Mouse (Mus musculus): ENCODE data around the gene Avil. TPM values are rescaled to one million over a fixed set of nuclear protein-coding genes. Genes with fewer than 3 reads are reported as not detected.

Avil gene
- total and polyA plus RNA-seq, 3 experiments = 2.7 to 20.0 (median 8.2) TPM

DNA sequence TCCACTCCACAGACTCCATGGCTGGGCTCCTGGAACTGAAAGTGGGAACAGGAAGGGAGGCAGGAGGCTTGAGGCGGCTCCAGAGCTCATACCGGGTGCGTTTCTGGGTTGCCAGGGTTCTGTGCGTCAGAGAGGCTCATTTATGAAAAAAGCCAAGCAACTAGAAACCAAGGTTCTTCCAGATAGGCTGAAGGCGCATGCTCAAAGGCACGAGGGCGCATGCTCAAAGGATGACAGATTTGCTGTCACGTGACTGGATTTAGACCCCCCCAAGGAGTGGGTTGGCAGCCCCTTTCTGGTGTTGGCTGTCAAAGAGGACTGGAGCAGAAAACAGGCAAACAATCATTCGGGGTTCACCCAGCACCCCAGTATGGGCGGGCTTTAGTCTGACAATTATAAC is 38.8 kb upstream of the Avil start:
- no peak for DNase-seq (ENCODE audit: extremely low read depth)
- dilution Hi-C loops (cut with MboI; ENCODE audit: extremely low pct_ligation_motif_present, extremely low pct_unique_long_range_greater_than_20kb, low sequenced_read_pairs) = no loop called here

DNA sequence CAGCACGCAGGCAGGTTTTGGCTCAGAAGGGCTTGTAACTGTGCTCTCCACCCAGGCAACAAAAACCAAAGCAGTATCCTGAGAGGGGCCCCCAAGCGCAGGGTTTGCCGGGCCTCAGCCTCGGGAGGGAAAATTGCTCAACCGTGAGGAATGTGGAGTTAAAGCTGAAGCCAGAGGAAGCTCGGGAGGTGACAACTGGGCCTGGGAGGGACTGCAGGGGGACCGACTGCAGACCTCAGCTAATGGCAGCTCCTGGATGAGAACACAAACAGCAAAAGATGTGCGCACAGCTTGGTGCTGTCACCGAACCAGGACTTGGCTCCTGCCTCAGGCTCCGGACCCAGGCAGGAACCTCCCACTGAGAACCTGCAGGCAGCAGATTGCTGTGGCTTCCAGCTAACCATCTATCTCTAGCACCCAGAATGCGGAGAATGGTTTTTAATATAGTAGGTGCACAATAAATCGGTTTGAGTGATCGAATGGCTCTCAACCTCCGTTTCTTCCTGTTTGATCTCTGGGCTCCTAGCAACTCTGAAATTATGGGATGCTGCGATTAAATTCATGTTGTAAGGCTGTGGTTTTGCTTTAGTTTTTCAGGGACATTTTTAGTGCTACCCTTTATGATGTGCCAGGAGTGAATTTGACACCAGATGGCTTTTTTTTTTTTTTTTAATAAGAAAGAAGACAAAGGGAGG is 38.1 kb upstream of the Avil start:
- Histone ChIP-seq H3K36me3 (replicated peaks in 1 of 2; ENCODE audit: control insufficient read depth in 1 of 2, insufficient read depth in 1 of 2, low read length in 1 of 2) (no peaks in the 10 kb centered on the region), H3K27me3 (replicated peaks) (peaks cover 15% of the 10 kb centered on the region), H3K9me3 (replicated peaks; ENCODE audit: low read length) (peaks cover 4% of the 10 kb centered on the region), H3K79me2 (replicated peaks; ENCODE audit: control insufficient read depth, extremely low read depth, insufficient read depth, poor library complexity, severe bottlenecking) (no peaks in the 10 kb centered on the region), H3K27ac (ENCODE audit: insufficient read depth, low read depth) (no peak overlapping the region), H3K9ac (ENCODE audit: insufficient read depth, low read depth) (no peak overlapping the region), H3K4me2 (ENCODE audit: insufficient read depth, low read depth, poor library complexity, severe bottlenecking) (no peak overlapping the region), H3K4me3 (replicated peaks in 1 of 3; ENCODE audit: low read depth in 2 of 3, low read length in 2 of 3, poor library complexity in 1 of 3) (no peak overlapping the region), H3K4me1 (ENCODE audit: control insufficient read depth in 1 of 2, insufficient read depth in 2 of 2) (peaks cover 22 to 31% of the 10 kb centered on the region in 2 experiments)
- in situ Hi-C loops (cut with MboI; ENCODE audit: low pct_ligation_motif_present, low pct_unique_long_range_greater_than_20kb, low sequenced_read_pairs) = no loop called here
- dilution Hi-C loops (cut with MboI; ENCODE audit: extremely low pct_ligation_motif_present, extremely low pct_unique_long_range_greater_than_20kb, low sequenced_read_pairs) = no loop called here
- DNase-seq (ENCODE audit: extremely low read depth) = no peak
- no peak for TF ChIP-seq POLR2A (IDR thresholded peaks at IDR 0.05; ENCODE audit: low read depth, low read length)

More for the DNA sequence above, 38.8 kb upstream of the Avil start:
- Histone ChIP-seq H3K4me2 (ENCODE audit: insufficient read depth, low read depth, poor library complexity, severe bottlenecking) (no peak overlapping the region), H3K4me3 (replicated peaks in 1 of 3; ENCODE audit: low read depth in 2 of 3, low read length in 2 of 3, poor library complexity in 1 of 3) (no peak overlapping the region), H3K9me3 (replicated peaks; ENCODE audit: low read length) (peaks cover 4% of the 10 kb centered on the region), H3K4me1 (ENCODE audit: control insufficient read depth in 1 of 2, insufficient read depth in 2 of 2) (peaks cover 18 to 29% of the 10 kb centered on the region in 2 experiments), H3K27me3 (replicated peaks) (peaks cover 18% of the 10 kb centered on the region), H3K36me3 (replicated peaks in 1 of 2; ENCODE audit: control insufficient read depth in 1 of 2, insufficient read depth in 1 of 2, low read length in 1 of 2) (no peaks in the 10 kb centered on the region), H3K9ac (ENCODE audit: insufficient read depth, low read depth) (no peak overlapping the region), H3K27ac (ENCODE audit: insufficient read depth, low read depth) (no peak overlapping the region), H3K79me2 (replicated peaks; ENCODE audit: control insufficient read depth, extremely low read depth, insufficient read depth, poor library complexity, severe bottlenecking) (no peaks in the 10 kb centered on the region)
- TF ChIP-seq CHD2 (IDR thresholded peaks at IDR 0.05; ENCODE audit: low read length) (no peak), ZMIZ1 (IDR thresholded peaks at IDR 0.05; ENCODE audit: low read depth, low read length) (no peak), EP300 (IDR thresholded peaks at IDR 0.05; ENCODE audit: low read length) (no peak), IRF4 (IDR thresholded peaks at IDR 0.05; ENCODE audit: low read depth, low read length) (no peak), ZC3H11A (IDR thresholded peaks at IDR 0.05; ENCODE audit: low read depth, low read length) (no peak), JUN (IDR thresholded peaks at IDR 0.05; ENCODE audit: insufficient read depth, low read depth, low read length) (no peak), ETS1 (conservative IDR thresholded peaks at IDR 0.05; ENCODE audit: low read depth, low read length) (no peak), SIN3A (IDR thresholded peaks at IDR 0.05; ENCODE audit: low read length) (no peak), GABPA (IDR thresholded peaks at IDR 0.05; ENCODE audit: insufficient replicate concordance, low read depth, low read length) (no peak), ELF1 (IDR thresholded peaks at IDR 0.05; ENCODE audit: low read depth, low read length) (no peak)
- in situ Hi-C loops (cut with MboI; ENCODE audit: low pct_ligation_motif_present, low pct_unique_long_range_greater_than_20kb, low sequenced_read_pairs) = no loop called here

DNA sequence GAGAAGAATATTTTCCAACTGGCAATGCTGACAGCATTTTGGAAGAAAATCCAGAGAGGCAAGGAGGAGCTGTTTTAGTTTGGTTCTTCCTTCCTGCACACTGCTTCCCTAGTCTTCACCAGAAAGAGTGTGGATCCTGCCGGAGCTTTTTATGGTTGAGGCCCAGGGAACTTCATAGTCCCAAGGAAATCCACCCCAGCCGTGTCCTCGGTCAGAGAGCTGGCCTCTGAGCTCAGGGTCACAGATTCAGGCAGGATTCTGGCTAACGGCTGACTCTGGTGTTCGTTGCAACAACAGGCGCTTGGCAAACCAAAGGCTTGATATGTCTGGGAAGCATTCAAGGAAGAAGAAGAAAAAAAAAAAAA is 37.6 kb upstream of the Avil start:
- Histone ChIP-seq H3K9ac (ENCODE audit: insufficient read depth, low read depth) (no peak overlapping the region), H3K36me3 (replicated peaks in 1 of 2; ENCODE audit: control insufficient read depth in 1 of 2, insufficient read depth in 1 of 2, low read length in 1 of 2) (no peaks in the 10 kb centered on the region), H3K27me3 (replicated peaks) (peaks cover 15% of the 10 kb centered on the region), H3K79me2 (replicated peaks; ENCODE audit: control insufficient read depth, extremely low read depth, insufficient read depth, poor library complexity, severe bottlenecking) (no peaks in the 10 kb centered on the region), H3K4me2 (ENCODE audit: insufficient read depth, low read depth, poor library complexity, severe bottlenecking) (no peak overlapping the region), H3K4me3 (replicated peaks in 1 of 3; ENCODE audit: low read depth in 2 of 3, low read length in 2 of 3, poor library complexity in 1 of 3) (no peak overlapping the region), H3K27ac (ENCODE audit: insufficient read depth, low read depth) (no peak overlapping the region), H3K9me3 (replicated peaks; ENCODE audit: low read length) (peaks cover 4% of the 10 kb centered on the region), H3K4me1 (ENCODE audit: control insufficient read depth in 1 of 2, insufficient read depth in 2 of 2) (peaks cover 22 to 34% of the 10 kb centered on the region in 2 experiments)
- TF ChIP-seq MXI1 (IDR thresholded peaks at IDR 0.05; ENCODE audit: low read depth, low read length) (no peak), ETS1 (conservative IDR thresholded peaks at IDR 0.05; ENCODE audit: low read depth, low read length) (no peak), MAFK (IDR thresholded peaks at IDR 0.05; ENCODE audit: insufficient replicate concordance, low read length) (no peak), MEF2A (IDR thresholded peaks at IDR 0.05; ENCODE audit: borderline replicate concordance, low read depth, low read length) (no peak), GABPA (IDR thresholded peaks at IDR 0.05; ENCODE audit: insufficient replicate concordance, low read depth, low read length) (no peak)
- in situ Hi-C loops (cut with MboI; ENCODE audit: low pct_ligation_motif_present, low pct_unique_long_range_greater_than_20kb, low sequenced_read_pairs) (no loop called here), dilution Hi-C loops (cut with MboI; ENCODE audit: extremely low pct_ligation_motif_present, extremely low pct_unique_long_range_greater_than_20kb, low sequenced_read_pairs) (no loop called here)
- no peak for DNase-seq (ENCODE audit: extremely low read depth)
